Mouse (Mus musculus) hindbrain, embryonic 10.5 days (tissue): ENCODE data around the gene Lpp. TPM values are rescaled to one million over a fixed set of nuclear protein-coding genes. Genes with fewer than 3 reads are reported as not detected.
A peak's percentile ranks its signal among the peaks of the same experiment; 100 is the strongest.

ENCODE experiments used
- DNase-seq: peaks from one replicate; pipeline ENCODE4 v3.0.0-alpha.2; 2017; ENCODE audit warnings: low spot score
- H3K27ac ChIP-seq: fragments of 300-500 bp; sonication (generic); 2 replicates; pipeline ENCODE4 v1.5.1; 2016; ENCODE audit warnings: mild to moderate bottlenecking, moderate library complexity
- H3K27me3 ChIP-seq: fragments of 300-500 bp; sonication (generic); 2 replicates; pipeline ENCODE4 v1.6.1; 2016; ENCODE audit warnings: mild to moderate bottlenecking; ENCODE audit not compliant: poor library complexity, insufficient read depth, severe bottlenecking
- H3K36me3 ChIP-seq: fragments of 300-500 bp; sonication (generic); 2 replicates; pipeline ENCODE4 v1.6.1; 2016; ENCODE audit warnings: mild to moderate bottlenecking, moderate library complexity
- H3K4me1 ChIP-seq: fragments of 300-500 bp; sonication (generic); replicated peaks from 2 replicates; pipeline ENCODE4 v1.6.1; 2016; ENCODE audit warnings: mild to moderate bottlenecking
- H3K4me3 ChIP-seq: fragments of 300-500 bp; sonication (generic); 2 replicates; pipeline ENCODE4 v1.5.1; 2016; ENCODE audit warnings: mild to moderate bottlenecking, moderate library complexity
- H3K9me3 ChIP-seq: fragments of 300-500 bp; sonication (generic); 2 replicates; pipeline ENCODE4 v1.6.1; 2016; ENCODE audit warnings: mild to moderate bottlenecking, moderate library complexity
- WGBS: fragments of 180-500 bp; shearing (Covaris S2); methylation state at CpG from one replicate; pipeline ENCODE4 v1.1.7; 2016; 5-methylcytosine and 5-hydroxymethylcytosine counted together
- polyA plus RNA-seq: library from polyadenylated mRNA; unstranded; fragments of >200 nt; fragmentation: Nextera tagmentation; extraction: Ambion mirVana; gene quantifications from 2 replicates; pipeline ENCODE4 v1.2.1, GENCODE M21; 2016

The Lpp gene
- polyA plus RNA-seq, 1 experiment from 2014 or later: 26.6 TPM

DNA sequence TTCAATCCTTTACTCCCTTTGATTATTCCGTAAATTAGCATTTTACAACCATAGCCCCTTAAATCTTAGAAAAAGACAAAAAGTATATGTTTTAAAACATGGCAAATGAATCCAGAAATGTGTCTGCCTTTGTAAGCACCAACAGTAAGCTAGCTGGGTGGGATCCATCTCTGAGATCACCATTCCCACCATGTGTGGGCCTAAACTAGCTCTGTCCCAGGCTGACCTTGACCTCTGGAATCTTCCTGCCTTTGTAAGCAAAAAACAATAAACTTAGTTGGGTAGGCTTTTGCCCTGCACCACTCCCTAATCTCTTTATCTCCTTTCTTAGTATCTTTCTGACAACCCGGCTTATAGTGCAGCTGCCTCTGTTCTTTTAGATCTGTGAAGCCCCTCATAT lies 13.2 kb downstream of the Lpp start:
- Histone ChIP-seq H3K36me3 (peaks cover 36% of the 10 kb centered on the region), H3K4me3 (no peak overlapping the region), H3K9me3 (peaks cover 13% of the 10 kb centered on the region; the same call in 1 of the 2 replicates), H3K27ac (no peak overlapping the region), H3K4me1 (no peaks in the 10 kb centered on the region), H3K27me3 (no peaks in the 10 kb centered on the region)
- no peak for DNase-seq
- 91% methylated on average over 2 of the region's 2 CpGs for WGBS

DNA sequence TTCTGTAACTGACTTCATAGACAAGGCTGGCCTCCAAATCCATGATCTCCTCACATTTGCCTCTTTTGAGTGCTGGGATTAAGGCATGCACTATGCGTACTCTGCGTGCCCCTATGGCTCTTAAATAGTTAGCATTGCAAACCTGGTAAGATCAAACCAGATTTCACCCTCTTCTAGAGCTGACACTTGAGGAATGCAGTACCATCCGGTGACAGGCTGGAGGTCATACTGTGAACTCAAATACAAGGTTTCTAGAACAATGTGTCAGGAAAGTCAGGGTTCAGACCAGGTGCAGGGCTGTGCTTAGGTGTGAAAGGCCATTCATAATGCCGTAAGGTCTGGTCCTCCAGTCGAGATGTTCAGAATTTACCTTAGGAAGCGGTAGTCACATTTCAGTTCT lies 18.0 kb downstream of the Lpp start:
- DNase-seq: no peak
- Histone ChIP-seq H3K4me1 (no peaks in the 10 kb centered on the region), H3K4me3 (no peak overlapping the region), H3K27me3 (no peaks in the 10 kb centered on the region), H3K27ac (no peak overlapping the region), H3K36me3 (peaks cover 22% of the 10 kb centered on the region), H3K9me3 (peaks cover 9% of the 10 kb centered on the region; the same call in 1 of the 2 replicates)
- 89% methylated on average over 6 of the region's 6 CpGs for WGBS

DNA sequence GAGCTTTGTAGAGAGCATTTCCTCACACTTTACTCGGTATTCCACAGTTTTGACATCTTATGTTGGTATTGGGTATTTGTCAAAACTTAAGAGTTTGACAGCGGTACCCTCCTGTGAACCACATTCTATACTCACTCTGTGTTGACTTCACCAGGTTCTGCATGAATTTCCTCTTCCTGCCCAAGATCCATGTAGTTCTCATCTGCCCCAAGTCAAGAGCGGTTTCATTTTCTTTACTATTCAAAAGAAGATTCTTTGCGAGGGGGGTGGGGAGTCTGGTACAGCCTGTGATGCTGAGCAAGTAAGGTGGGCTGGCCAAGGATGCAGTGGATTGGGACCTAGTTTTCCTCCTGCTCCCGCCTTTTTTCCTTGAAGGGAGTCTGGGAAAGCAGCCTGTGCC lies 18.9 kb downstream of the Lpp start:
- DNase-seq: no peak
- H3K4me1 ChIP-seq: no peaks in the 10 kb centered on the region
- no peaks in the 10 kb centered on the region for H3K9me3 ChIP-seq
- no peak overlapping the region for H3K27ac ChIP-seq
- H3K4me3 ChIP-seq: no peak overlapping the region
- H3K27me3 ChIP-seq: no peaks in the 10 kb centered on the region
- 89% methylated on average over 5 of the region's 5 CpGs for WGBS
- H3K36me3 ChIP-seq: peaks cover 14% of the 10 kb centered on the region

DNA sequence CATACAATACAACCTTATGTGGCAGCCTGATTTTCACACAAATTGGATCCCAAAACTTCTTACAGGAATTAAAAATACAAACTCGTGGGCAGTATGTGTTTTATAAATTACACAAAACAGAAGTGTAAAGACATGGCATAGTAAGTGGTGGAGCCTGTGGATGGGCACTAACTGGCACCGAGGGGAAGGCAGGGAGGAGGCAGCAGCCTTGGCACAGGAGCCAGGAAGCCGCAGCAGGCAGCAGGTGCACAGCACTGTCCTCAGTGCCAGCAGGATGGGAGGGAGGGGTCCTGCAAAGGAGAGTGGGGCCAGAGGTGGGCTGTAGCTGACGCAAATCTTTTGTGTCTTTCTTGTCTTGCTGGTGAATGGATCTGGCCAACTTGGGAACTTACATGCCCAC lies 19.8 kb downstream of the Lpp start:
- Histone ChIP-seq H3K36me3 (peaks cover 17% of the 10 kb centered on the region; the same call in 1 of the 2 replicates), H3K4me1 (no peaks in the 10 kb centered on the region), H3K27me3 (no peaks in the 10 kb centered on the region), H3K4me3 (no peak overlapping the region), H3K27ac (no peak overlapping the region), H3K9me3 (no peaks in the 10 kb centered on the region)
- WGBS: 86% methylated on average over 4 of the region's 4 CpGs
- no peak for DNase-seq

DNA sequence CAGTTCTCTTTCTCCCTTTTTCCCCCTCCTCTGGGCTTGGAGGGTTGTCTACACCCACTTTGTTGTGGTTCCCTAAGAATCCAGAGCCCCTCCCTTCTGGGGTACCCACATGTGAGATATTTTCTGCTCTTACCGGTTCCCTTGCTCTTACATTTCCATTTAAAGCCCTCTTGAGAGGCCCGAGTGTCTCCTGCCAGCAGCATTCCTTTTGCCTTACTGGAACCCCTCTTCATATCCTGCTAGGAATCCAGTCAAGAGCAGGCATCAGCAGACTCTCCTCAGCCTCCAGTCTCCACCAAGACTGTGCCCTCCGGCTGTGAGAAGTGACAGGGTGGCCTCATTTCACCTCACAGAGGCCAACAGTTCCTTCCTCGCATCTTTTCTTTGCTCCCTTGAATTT lies 24.7 kb downstream of the Lpp start:
- 77% methylated on average over 4 of the region's 4 CpGs for WGBS
- no peaks in the 10 kb centered on the region for H3K27me3 ChIP-seq

DNA sequence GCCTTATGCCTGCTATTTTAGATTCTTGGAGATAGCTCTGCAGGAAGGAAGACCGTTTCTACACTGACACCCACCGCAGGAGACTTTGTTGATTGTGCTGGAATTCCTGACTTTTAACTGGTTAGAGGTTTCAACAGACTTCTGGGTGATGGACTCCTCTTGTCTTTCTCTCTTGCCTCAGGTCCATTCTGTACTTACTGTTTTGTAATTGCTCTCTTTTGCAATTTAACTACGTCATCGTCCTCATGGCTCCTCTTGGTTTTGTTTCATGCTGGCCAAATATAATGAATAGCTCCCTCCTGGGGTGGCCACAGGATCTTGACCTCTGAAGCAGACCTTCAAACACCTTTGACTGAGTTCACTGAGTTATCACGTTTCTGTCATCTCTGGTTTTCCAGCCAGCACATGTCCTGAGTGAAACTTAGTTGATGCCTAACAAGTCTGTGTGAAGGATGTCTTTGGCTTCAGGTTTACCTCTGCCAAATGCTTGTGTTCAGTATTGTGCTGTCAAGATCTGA lies 27.4 kb downstream of the Lpp start:
- no peak overlapping the region for H3K4me3 ChIP-seq
- H3K4me1 ChIP-seq: peaks cover 30% of the 10 kb centered on the region
- peaks cover 13% of the 10 kb centered on the region; the same call in 1 of the 2 replicates for H3K36me3 ChIP-seq
- DNase-seq: no peak
- no peaks in the 10 kb centered on the region for H3K9me3 ChIP-seq
- whole genome bisulfite sequencing: 67% methylated on average over 5 of the region's 5 CpGs
- no peaks in the 10 kb centered on the region for H3K27me3 ChIP-seq
- H3K27ac ChIP-seq: no peak overlapping the region

More for the DNA sequence above, 24.7 kb downstream of the Lpp start:
- H3K9me3 ChIP-seq: no peaks in the 10 kb centered on the region
- peaks cover 19% of the 10 kb centered on the region; the same call in 1 of the 2 replicates for H3K36me3 ChIP-seq
- no peak for DNase-seq
- H3K4me3 ChIP-seq: no peak overlapping the region
- peaks cover 12% of the 10 kb centered on the region for H3K4me1 ChIP-seq
- H3K27ac ChIP-seq: no peak overlapping the region

DNA sequence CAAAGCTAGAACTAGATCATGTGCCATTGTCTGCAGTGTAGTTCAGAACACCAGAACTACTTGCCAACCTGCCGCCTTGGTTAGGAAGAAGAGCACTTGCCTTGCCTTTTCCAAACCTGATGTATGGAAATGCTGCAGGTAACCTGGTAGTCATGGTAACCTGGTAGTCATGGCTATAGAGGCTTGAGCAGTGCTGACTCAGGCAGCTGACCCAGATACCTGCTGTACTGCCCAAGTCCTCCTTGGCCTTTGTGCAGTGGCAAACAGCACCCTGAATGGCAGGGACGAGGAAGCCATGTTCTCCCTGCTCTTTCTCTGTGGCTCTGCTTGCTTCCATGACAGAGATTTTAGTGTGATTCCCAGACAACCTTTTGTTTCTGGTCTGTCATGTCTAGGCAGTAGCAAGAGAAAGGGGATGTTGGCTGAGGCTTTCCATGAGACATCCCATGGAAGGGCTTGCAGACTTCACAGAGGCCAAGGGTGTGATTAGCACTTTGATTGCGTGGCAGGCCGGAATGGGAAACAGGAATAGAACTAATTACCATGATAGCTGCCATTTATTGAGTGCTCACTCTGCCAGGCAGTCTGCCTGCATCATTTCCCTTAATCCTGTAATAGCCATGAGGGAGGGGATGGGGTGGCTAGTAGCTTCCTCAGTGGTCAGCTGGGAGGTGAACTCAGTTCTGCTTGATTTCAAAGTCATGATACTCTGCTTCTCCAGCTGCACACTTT lies 28.5 kb downstream of the Lpp start:
- no peak overlapping the region for H3K27ac ChIP-seq
- H3K4me1 ChIP-seq: peaks cover 30% of the 10 kb centered on the region
- H3K36me3 ChIP-seq: 0 out of 2 replicates have a peak, but pooled peaks cover 6% of the 10 kb centered on the region
- no peaks in the 10 kb centered on the region for H3K9me3 ChIP-seq
- H3K4me3 ChIP-seq: no peak overlapping the region
- H3K27me3 ChIP-seq: no peaks in the 10 kb centered on the region
- no peak for DNase-seq
- 85% methylated on average over 4 of the region's 4 CpGs for WGBS

DNA sequence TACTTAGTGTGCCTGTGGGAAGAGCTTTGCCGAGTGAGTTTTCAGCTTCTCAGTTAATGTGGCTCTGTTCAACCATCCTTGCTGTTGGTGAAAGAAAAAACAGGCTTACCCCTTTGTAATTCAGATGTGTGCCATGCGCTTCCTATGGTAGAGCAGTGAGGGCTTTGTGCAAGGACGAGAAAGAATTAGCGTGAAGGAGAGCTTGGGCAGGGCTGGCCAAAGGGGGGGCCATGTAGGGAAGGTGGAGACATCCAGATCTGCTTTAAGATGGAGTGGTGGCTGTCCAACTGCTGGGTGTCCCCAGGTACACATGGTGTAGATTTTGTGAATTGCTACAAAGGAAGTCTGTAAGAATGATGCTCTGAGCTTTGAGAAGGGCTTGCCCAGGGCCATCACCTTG lies 29.9 kb downstream of the Lpp start:
- peaks cover 33% of the 10 kb centered on the region for H3K4me1 ChIP-seq
- WGBS: 60% methylated on average over 4 of the region's 4 CpGs
- 0 out of 2 replicates have a peak overlapping the region, but pooled peaks have one; percentile 23 for H3K27ac ChIP-seq
- H3K4me3 ChIP-seq: no peak overlapping the region
- H3K9me3 ChIP-seq: no peaks in the 10 kb centered on the region
- DNase-seq: no peak
- no peaks in the 10 kb centered on the region for H3K27me3 ChIP-seq
- 0 out of 2 replicates have a peak, but pooled peaks cover under 1% of the 10 kb centered on the region for H3K36me3 ChIP-seq

DNA sequence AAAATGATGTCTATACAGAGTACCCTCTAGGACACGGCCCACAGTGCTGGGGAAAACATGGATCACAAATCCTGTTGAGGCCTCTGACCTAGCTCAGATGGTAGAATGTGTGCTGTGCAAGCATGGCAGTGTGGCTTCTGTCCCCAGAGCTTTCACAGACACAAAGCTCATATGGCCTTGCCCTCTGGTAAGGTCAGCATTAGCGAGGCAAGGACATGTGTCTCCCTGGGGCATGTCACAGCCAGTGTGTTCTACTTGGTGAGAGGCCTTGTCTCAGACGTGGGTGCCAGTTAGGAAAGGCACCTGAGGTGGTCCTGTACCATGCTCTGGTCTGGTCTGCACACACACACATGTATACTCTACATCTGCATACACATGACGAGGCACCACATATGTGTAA lies 30.4 kb downstream of the Lpp start:
- DNase-seq: no peak
- H3K4me1 ChIP-seq: peaks cover 34% of the 10 kb centered on the region
- 71% methylated on average over 4 of the region's 4 CpGs for WGBS

DNA sequence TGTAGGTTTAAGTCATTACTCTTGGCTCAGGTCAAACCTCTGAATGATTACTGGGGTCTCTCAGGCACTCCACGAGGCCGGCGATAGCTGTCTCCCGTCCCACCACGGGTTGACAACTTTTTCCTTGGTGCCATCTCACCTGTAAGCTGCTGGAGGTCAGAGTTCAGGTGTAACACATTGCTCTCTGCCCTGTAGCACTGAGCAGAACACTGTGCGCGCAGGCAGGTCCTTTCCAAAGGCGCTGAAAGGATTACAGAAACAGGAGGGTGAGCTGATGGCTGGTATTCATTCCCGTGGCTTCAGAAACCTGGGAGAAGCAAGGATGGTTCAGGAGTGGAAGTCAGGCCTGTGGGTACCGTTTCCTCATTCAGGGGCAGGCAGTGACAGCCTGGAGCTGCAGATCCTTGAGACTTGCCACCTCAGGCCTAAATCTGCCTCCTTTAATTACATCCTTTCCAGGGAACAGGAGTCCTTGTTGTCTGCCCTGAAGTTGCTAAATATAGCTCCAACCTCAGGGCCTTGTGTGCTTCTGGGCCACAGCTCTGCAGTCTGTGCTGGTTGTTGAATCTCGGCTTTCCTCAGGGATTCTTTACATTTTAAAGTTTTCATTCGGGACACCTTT lies 31.2 kb downstream of the Lpp start:
- WGBS: 83% methylated on average over 12 of the region's 12 CpGs
- Histone ChIP-seq H3K9me3 (no peaks in the 10 kb centered on the region), H3K27me3 (no peaks in the 10 kb centered on the region), H3K4me3 (no peak overlapping the region), H3K27ac (no peak overlapping the region), H3K4me1 (peaks cover 37% of the 10 kb centered on the region), H3K36me3 (no peaks in the 10 kb centered on the region)
- no peak for DNase-seq

More for the DNA sequence above, 30.4 kb downstream of the Lpp start:
- H3K36me3 ChIP-seq: no peaks in the 10 kb centered on the region
- H3K9me3 ChIP-seq: no peaks in the 10 kb centered on the region
- H3K27me3 ChIP-seq: no peaks in the 10 kb centered on the region
- H3K4me3 ChIP-seq: no peak overlapping the region
- H3K27ac ChIP-seq: no peak overlapping the region

DNA sequence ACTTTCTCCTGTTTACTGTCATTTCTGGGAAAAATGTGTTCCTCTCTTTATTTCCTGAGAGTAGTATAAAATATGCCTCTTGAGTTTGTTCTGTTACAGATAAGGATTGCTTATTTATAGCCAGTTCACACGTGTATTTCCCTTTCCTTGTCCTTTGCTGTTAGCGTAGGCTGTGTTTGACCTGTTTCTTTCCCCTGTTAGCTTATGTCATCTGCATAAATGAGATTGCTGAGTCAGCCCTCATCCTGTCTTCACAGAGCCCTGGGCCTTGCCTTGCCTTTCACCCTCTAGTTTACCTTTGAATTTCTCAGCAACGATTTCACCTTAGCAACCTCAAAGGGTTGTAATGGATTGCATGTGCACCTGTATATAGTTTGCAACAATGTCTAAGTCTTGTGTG lies 32.5 kb downstream of the Lpp start:
- H3K4me1 ChIP-seq: peaks cover 39% of the 10 kb centered on the region
- no peak overlapping the region for H3K27ac ChIP-seq
- no peaks in the 10 kb centered on the region for H3K9me3 ChIP-seq
- H3K4me3 ChIP-seq: no peak overlapping the region
- H3K36me3 ChIP-seq: no peaks in the 10 kb centered on the region
- no peak for DNase-seq
- no peaks in the 10 kb centered on the region for H3K27me3 ChIP-seq
- 90% methylated on average over 3 of the region's 3 CpGs for WGBS

DNA sequence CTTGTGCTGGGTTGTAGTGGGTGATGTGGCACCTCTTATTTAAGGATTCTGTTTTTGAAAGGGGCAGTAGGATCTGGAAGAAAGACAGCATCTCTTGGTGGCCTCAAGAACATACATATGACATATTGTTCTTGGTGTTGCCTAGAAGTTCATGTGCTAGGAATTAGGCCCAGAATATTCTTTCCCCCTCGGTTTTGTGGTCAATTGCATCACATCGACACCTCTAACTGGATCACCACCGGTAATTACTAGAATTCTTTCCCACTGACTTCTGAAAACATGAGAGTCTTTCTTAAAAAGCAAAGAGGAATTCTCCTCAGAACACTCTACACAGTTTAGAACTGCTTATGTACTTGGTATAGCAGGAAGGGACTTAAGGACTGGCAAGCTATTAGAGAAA lies 34.3 kb downstream of the Lpp start:
- H3K4me3 ChIP-seq: no peak overlapping the region
- peaks cover 31% of the 10 kb centered on the region for H3K4me1 ChIP-seq
- WGBS: 94% methylated on average over 3 of the region's 3 CpGs
- H3K36me3 ChIP-seq: no peaks in the 10 kb centered on the region
- no peak for DNase-seq
- no peak overlapping the region for H3K27ac ChIP-seq
- H3K9me3 ChIP-seq: no peaks in the 10 kb centered on the region
- H3K27me3 ChIP-seq: no peaks in the 10 kb centered on the region

DNA sequence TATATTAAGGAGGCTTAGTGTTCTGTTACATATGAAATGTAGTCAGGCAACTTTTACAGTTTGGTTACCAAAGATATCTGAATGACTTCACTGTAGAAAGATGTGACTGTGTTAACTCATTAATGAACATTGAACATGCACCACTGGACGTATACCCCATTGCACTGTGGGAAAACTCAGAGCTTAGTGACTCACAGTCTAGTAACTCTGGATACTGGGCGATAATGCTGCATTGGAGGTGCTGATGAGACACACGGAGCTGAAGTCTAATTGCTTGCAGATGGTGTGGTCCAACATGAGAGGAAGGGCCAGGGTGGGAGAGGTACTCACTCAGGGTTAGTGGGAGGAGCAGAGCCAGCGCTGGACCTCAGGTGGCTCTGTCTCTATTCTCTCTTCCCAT lies 34.7 kb downstream of the Lpp start:
- H3K27me3 ChIP-seq: no peaks in the 10 kb centered on the region
- peaks cover 26% of the 10 kb centered on the region for H3K4me1 ChIP-seq
- no peaks in the 10 kb centered on the region for H3K36me3 ChIP-seq
- H3K27ac ChIP-seq: no peak overlapping the region
- H3K9me3 ChIP-seq: no peaks in the 10 kb centered on the region
- 71% methylated on average over 4 of the region's 4 CpGs for WGBS
- no peak for DNase-seq
- no peak overlapping the region for H3K4me3 ChIP-seq
